Mouse (Mus musculus): ENCODE data around the gene Sertad2. TPM values are rescaled to one million over a fixed set of nuclear protein-coding genes. Genes with fewer than 3 reads are reported as not detected.

The Sertad2 gene
- total RNA-seq, 2 experiments from 2014 or later = 8.4 to 9.2 TPM

GRCm38 (mm10) chr11:20603066-20603812 lies 60.2 kb downstream of the Sertad2 start:
- no peak for DNase-seq

- no peak for DNase-seq
Observed at GRCm38 (mm10) chr11:20604119-20604518, 61.1 kb downstream of the Sertad2 start.

GRCm38 (mm10) chr11:20605613-20606012 lies 62.6 kb downstream of the Sertad2 start:
- DNase-seq = no peak

- no peak for DNase-seq
Observed at GRCm38 (mm10) chr11:20608442-20608841, 65.4 kb downstream of the Sertad2 start.

GRCm38 (mm10) chr11:20613223-20613622 lies 70.2 kb downstream of the Sertad2 start:
- DNase-seq = no peak

- no peak for DNase-seq
Observed at GRCm38 (mm10) chr11:20616103-20616502, 73.0 kb downstream of the Sertad2 start.

GRCm38 (mm10) chr11:20627146-20627545 lies 84.1 kb downstream of the Sertad2 start:
- no peak for DNase-seq

- DNase-seq = no peak
Observed at GRCm38 (mm10) chr11:20628216-20628615, 85.2 kb downstream of the Sertad2 start.

GRCm38 (mm10) chr11:20629700-20630099 lies 86.6 kb downstream of the Sertad2 start:
- DNase-seq = no peak

- DNase-seq = peak; percentile 96
Observed at GRCm38 (mm10) chr11:20631026-20631940, 88.2 kb downstream of the Sertad2 start.

GRCm38 (mm10) chr11:20631941-20632618 lies 89.0 kb downstream of the Sertad2 start:
- peak; percentile 82 for DNase-seq

GRCm38 (mm10) chr11:20632619-20632965 lies 89.5 kb downstream of the Sertad2 start:
- peak; percentile 31 for DNase-seq

GRCm38 (mm10) chr11:20634543-20634942 lies 91.5 kb downstream of the Sertad2 start:
- no peak for DNase-seq

GRCm38 (mm10) chr11:20635646-20636045 lies 92.6 kb downstream of the Sertad2 start:
- DNase-seq = no peak

- no peak for DNase-seq
Observed at GRCm38 (mm10) chr11:20636114-20636513, 93.1 kb downstream of the Sertad2 start.

GRCm38 (mm10) chr11:20637060-20637459 lies 94.0 kb downstream of the Sertad2 start:
- no peak for DNase-seq

GRCm38 (mm10) chr11:20638841-20639240 lies 95.8 kb downstream of the Sertad2 start:
- DNase-seq = no peak

GRCm38 (mm10) chr11:20639918-20640447 lies 96.9 kb downstream of the Sertad2 start:
- peak; percentile 41 for DNase-seq

- no peak for DNase-seq
Observed at GRCm38 (mm10) chr11:20642321-20642720, 99.3 kb downstream of the Sertad2 start.

GRCm38 (mm10) chr11:20643161-20643560 lies 100.1 kb downstream of the Sertad2 start:
- no peak for DNase-seq

GRCm38 (mm10) chr11:20644166-20644565 lies 101.1 kb downstream of the Sertad2 start:
- DNase-seq = no peak

- no peak for DNase-seq
Observed at GRCm38 (mm10) chr11:20644872-20645271, 101.8 kb downstream of the Sertad2 start.
